Mouse (Mus musculus): ENCODE measurements around the gene Zfp385b. TPM values are rescaled to one million over a fixed set of nuclear protein-coding genes. Genes with fewer than 3 reads are reported as not detected.

Gene Zfp385b
- polyA plus RNA-seq, 1 experiment from 2014 or later, result 8.3 TPM

GRCm38 (mm10) chr2:77682205-77682604 lies 137.2 kb downstream of the Zfp385b start:
- H3K4me2 ChIP-seq (replicated peaks), result no peak overlapping the region
- no peak overlapping the region for H3K9ac ChIP-seq (replicated peaks)
- no peak overlapping the region for H3K4me3 ChIP-seq
- no peak overlapping the region for H3K27ac ChIP-seq (replicated peaks)
- H3K27me3 ChIP-seq, result no peaks in the 10 kb centered on the region
- H3K36me3 ChIP-seq, result no peaks in the 10 kb centered on the region
- no peak for ATAC-seq (replicated peaks)
- WGBS, result 84% methylated on average over 5 of the region's 5 CpGs
- no peaks in the 10 kb centered on the region for H3K9me3 ChIP-seq
- H3K4me1 ChIP-seq, result no peaks in the 10 kb centered on the region

DNA sequence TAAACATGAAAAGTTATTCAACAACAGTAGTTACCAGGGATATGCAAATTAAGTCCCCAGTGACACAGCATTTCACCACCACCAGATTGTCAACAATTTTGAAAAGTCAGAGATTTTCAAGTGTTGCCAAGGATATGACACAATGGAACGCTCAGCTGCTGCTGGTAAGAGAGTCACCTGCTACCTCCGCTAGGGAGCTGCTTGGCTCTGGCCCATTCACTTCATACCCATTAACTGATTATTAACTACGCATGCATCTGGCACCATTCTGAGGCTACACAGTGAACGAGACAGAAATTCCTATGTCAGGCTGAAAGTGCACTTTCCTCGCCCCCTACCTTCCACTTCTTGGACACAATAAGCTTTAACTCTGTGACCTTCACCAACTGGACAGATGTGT lies 137.7 kb downstream of the Zfp385b start:
- WGBS, result 25% methylated on average over 5 of the region's 5 CpGs
- no peaks in the 10 kb centered on the region for H3K4me1 ChIP-seq
- ATAC-seq (replicated peaks), result peak; percentile 69; the same call in 1 of the 2 replicates

DNA sequence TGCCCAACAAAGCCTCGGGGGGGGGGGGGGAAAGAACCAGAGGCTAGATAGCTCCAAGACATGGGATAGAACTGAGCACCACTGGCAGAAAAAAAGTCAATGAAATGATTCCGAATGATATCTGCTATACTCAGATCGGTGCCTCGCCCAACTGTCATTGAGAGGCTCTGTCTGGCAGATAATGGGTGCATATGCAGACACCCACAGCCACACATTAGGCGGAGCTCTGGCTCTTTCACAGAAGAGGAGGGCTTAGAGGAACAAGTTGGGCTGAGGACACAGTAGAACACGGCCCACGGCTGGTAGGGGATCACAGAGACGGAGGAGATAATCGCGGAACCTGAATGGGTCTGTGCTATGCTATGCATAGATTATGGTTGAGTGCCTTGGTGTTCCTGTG lies 145.7 kb downstream of the Zfp385b start:
- no peak overlapping the region for H3K27ac ChIP-seq (replicated peaks)
- no peak for ATAC-seq (replicated peaks)
- no peak overlapping the region for H3K9ac ChIP-seq (replicated peaks)
- no peaks in the 10 kb centered on the region for H3K4me1 ChIP-seq
- 90% methylated on average over 10 of the region's 10 CpGs for WGBS
- no peaks in the 10 kb centered on the region for H3K36me3 ChIP-seq
- H3K4me2 ChIP-seq (replicated peaks), result no peak overlapping the region
- no peaks in the 10 kb centered on the region for H3K27me3 ChIP-seq
- no peaks in the 10 kb centered on the region for H3K9me3 ChIP-seq
- H3K4me3 ChIP-seq, result no peak overlapping the region

More for the DNA sequence above, 137.7 kb downstream of the Zfp385b start:
- Histone ChIP-seq H3K4me2 (replicated peaks) (no peak overlapping the region), H3K36me3 (no peaks in the 10 kb centered on the region), H3K9me3 (no peaks in the 10 kb centered on the region), H3K27ac (replicated peaks) (no peak overlapping the region), H3K27me3 (no peaks in the 10 kb centered on the region), H3K4me3 (no peak overlapping the region), H3K9ac (replicated peaks) (no peak overlapping the region)

GRCm38 (mm10) chr2:77672215-77672905 lies 147.1 kb downstream of the Zfp385b start:
- Histone ChIP-seq H3K4me3 (no peak overlapping the region), H3K9ac (replicated peaks) (no peak overlapping the region), H3K27ac (replicated peaks) (no peak overlapping the region), H3K4me2 (replicated peaks) (no peak overlapping the region), H3K9me3 (no peaks in the 10 kb centered on the region), H3K4me1 (no peaks in the 10 kb centered on the region), H3K27me3 (no peaks in the 10 kb centered on the region), H3K36me3 (no peaks in the 10 kb centered on the region)
- 91% methylated on average over 5 of the region's 5 CpGs for WGBS
- no peak for ATAC-seq (replicated peaks)

DNA sequence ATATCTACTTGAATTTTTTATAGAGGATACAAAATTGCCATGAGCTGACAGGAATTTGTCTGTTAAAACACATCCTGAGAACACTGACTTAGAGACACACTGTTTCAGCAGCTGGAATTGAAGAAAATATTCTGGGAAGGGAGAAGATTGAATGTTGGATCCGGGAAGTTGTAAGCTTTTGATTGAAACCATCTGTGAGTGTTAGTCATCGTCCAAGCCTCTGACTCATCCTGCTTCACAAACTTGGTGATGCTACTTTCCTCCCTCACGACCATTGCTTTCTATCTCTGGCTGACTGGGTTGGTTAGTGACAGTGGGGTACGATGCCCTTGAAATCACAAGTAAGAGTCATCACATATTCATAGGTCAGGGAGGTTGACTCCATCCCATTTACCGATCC lies 157.3 kb downstream of the Zfp385b start:
- H3K4me2 ChIP-seq (replicated peaks), result no peak overlapping the region
- H3K27ac ChIP-seq (replicated peaks), result no peak overlapping the region
- no peaks in the 10 kb centered on the region for H3K4me1 ChIP-seq
- whole genome bisulfite sequencing, result 91% methylated on average over 5 of the region's 5 CpGs
- no peak overlapping the region for H3K9ac ChIP-seq (replicated peaks)
- ATAC-seq (replicated peaks), result no peak
- H3K27me3 ChIP-seq, result no peaks in the 10 kb centered on the region
- no peak overlapping the region for H3K4me3 ChIP-seq
- H3K36me3 ChIP-seq, result no peaks in the 10 kb centered on the region
- no peaks in the 10 kb centered on the region for H3K9me3 ChIP-seq

- Histone ChIP-seq H3K36me3 (no peaks in the 10 kb centered on the region), H3K4me2 (replicated peaks) (no peak overlapping the region), H3K9me3 (no peaks in the 10 kb centered on the region), H3K4me1 (no peaks in the 10 kb centered on the region), H3K27me3 (no peaks in the 10 kb centered on the region), H3K27ac (replicated peaks) (no peak overlapping the region), H3K4me3 (no peak overlapping the region), H3K9ac (replicated peaks) (no peak overlapping the region)
- ATAC-seq (replicated peaks), result no peak
- WGBS, result 90% methylated on average over 2 of the region's 2 CpGs
These were observed 165.8 kb downstream of the Zfp385b start for GRCm38 (mm10) chr2:77653686-77654085.

DNA sequence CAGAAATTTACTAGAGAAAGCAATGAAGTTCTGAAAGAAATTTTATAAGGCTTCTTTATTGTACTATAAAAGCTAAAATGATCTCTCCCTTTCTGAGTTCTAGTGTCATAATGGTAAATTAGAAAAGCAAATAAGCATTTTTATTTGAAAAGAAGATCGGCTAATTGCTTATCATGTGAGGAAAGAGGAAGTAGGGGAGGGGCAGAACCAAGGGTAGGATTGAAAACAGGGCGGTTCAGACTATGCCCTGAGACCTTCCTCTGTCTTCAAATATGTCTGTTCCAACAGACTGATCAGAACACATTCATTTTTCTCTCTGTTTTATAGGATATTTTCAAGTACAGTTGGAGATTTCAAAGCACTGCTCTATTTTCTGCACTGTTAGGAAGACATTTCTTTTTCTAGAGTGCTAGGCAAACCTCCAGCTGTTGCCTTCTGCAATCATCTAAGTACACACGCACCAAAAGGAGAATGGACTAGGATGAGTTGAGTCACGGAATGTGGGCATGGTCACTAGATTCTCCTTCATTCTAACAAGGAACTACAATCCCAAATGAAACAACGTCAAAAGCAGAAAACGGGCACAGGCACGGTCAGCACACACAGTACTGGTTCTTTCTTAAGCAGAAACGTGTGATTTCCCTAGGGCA lies 177.8 kb downstream of the Zfp385b start:
- no peak overlapping the region for H3K4me2 ChIP-seq (replicated peaks)
- 89% methylated on average over 8 of the region's 8 CpGs for WGBS
- H3K4me1 ChIP-seq, result no peaks in the 10 kb centered on the region
- ATAC-seq (replicated peaks), result no peak
- no peak overlapping the region for H3K4me3 ChIP-seq
- H3K9ac ChIP-seq (replicated peaks), result no peak overlapping the region
- H3K27me3 ChIP-seq, result no peaks in the 10 kb centered on the region
- H3K27ac ChIP-seq (replicated peaks), result no peak overlapping the region
- H3K9me3 ChIP-seq, result no peaks in the 10 kb centered on the region
- no peaks in the 10 kb centered on the region for H3K36me3 ChIP-seq

DNA sequence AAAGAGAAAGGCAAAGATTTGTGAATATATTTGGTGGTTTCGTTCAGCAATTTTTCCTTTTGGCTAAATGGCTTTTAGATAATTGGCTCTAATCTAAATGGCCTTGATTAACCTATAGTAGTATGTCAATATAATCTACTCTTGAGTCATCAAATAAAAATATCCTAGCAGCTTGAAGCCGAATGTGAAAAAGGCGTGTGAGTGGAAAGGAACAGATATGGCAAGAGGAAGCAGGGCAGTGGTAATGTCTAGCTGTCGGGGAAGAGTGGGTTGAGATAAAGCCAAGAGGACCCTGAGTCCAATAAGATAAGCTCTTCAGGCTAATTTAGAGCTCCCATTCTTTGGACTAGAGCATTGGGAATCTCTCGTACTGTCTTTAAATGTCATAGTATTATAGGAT lies 179.4 kb downstream of the Zfp385b start:
- 92% methylated on average over 5 of the region's 5 CpGs for WGBS

GRCm38 (mm10) chr2:77631606-77632005 lies 187.8 kb downstream of the Zfp385b start:
- Histone ChIP-seq H3K4me1 (no peaks in the 10 kb centered on the region), H3K4me3 (no peak overlapping the region), H3K9ac (replicated peaks) (no peak overlapping the region), H3K27me3 (no peaks in the 10 kb centered on the region), H3K4me2 (replicated peaks) (no peak overlapping the region), H3K9me3 (no peaks in the 10 kb centered on the region), H3K36me3 (no peaks in the 10 kb centered on the region), H3K27ac (replicated peaks) (no peak overlapping the region)
- WGBS, result 83% methylated on average over 3 of the region's 3 CpGs
- no peak for ATAC-seq (replicated peaks)

More for the DNA sequence above, 179.4 kb downstream of the Zfp385b start:
- Histone ChIP-seq H3K4me3 (no peak overlapping the region), H3K9ac (replicated peaks) (no peak overlapping the region), H3K27me3 (no peaks in the 10 kb centered on the region), H3K4me1 (no peaks in the 10 kb centered on the region), H3K9me3 (no peaks in the 10 kb centered on the region), H3K4me2 (replicated peaks) (no peak overlapping the region), H3K27ac (replicated peaks) (no peak overlapping the region), H3K36me3 (no peaks in the 10 kb centered on the region)
- ATAC-seq (replicated peaks), result no peak

DNA sequence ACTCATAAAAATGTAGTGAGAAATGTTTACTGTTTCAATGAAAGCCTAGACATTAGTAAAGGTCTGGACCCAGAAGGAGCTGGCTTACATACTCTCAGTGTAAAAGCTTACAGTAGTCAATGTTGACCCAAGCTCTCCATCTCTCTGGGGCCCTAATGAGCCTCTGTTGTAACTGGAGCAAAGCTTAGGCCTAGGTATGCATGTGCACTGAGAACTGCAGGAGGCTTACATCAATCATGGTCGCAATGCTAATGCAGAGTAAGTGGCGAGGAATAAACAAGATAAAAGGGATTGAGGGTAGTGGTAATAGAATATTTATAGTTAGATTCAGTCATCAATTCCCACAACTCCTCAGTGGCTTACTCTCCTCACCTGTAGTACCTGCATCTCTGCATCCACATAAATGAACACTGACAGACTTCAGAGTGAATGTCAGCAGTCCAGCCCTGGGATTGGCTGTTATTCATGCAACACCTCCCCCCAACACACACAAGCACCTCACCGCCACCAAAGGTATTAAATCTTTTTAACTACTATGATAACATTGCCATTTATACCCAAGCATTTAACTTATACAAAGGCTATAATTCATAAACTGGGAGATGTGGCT lies 191.7 kb downstream of the Zfp385b start:
- Histone ChIP-seq H3K27ac (replicated peaks) (no peak overlapping the region), H3K9me3 (no peaks in the 10 kb centered on the region), H3K4me1 (no peaks in the 10 kb centered on the region), H3K4me3 (no peak overlapping the region), H3K27me3 (no peaks in the 10 kb centered on the region), H3K36me3 (no peaks in the 10 kb centered on the region), H3K9ac (replicated peaks) (no peak overlapping the region), H3K4me2 (replicated peaks) (no peak overlapping the region)
- 80% methylated on average over 3 of the region's 3 CpGs for WGBS
- ATAC-seq (replicated peaks), result no peak

- 87% methylated on average over 4 of the region's 4 CpGs for WGBS
- H3K4me1 ChIP-seq, result no peaks in the 10 kb centered on the region
- no peak overlapping the region for H3K4me2 ChIP-seq (replicated peaks)
- H3K27me3 ChIP-seq, result no peaks in the 10 kb centered on the region
- no peaks in the 10 kb centered on the region for H3K36me3 ChIP-seq
- no peak overlapping the region for H3K4me3 ChIP-seq
- H3K9me3 ChIP-seq, result no peaks in the 10 kb centered on the region
- H3K9ac ChIP-seq (replicated peaks), result no peak overlapping the region
- no peak for ATAC-seq (replicated peaks)
- H3K27ac ChIP-seq (replicated peaks), result no peak overlapping the region
These were observed 200.8 kb downstream of the Zfp385b start for GRCm38 (mm10) chr2:77618686-77619085.

- WGBS, result 77% methylated on average over 7 of the region's 7 CpGs
These were observed 209.0 kb downstream of the Zfp385b start for GRCm38 (mm10) chr2:77610303-77610991.

More at GRCm38 (mm10) chr2:77610303-77610991, 209.0 kb downstream of the Zfp385b start:
- Histone ChIP-seq H3K27ac (replicated peaks) (no peak overlapping the region), H3K9me3 (no peaks in the 10 kb centered on the region), H3K9ac (replicated peaks) (no peak overlapping the region), H3K36me3 (no peaks in the 10 kb centered on the region), H3K27me3 (no peaks in the 10 kb centered on the region), H3K4me1 (no peaks in the 10 kb centered on the region), H3K4me3 (no peak overlapping the region), H3K4me2 (replicated peaks) (no peak overlapping the region)
- 0 out of 2 replicates have a peak, but pooled peaks have one; percentile 26 for ATAC-seq (replicated peaks)

Data from forebrain, embryonic 15.5 days (tissue).